Mouse (Mus musculus) ovary, postnatal 36 days (tissue): ENCODE data around the gene Gm20821.
"Not testable (repeated sequence)": the region's sequence is repeated elsewhere in the genome, so short reads cannot be mapped to it uniquely, and the experiment has no call there.

ENCODE experiments used
- DNase-seq: peaks from one replicate; pipeline ENCODE4 v3.0.0; 2022; ENCODE audit warnings: low spot score, mixed read lengths

Gm20821 gene

DNA sequence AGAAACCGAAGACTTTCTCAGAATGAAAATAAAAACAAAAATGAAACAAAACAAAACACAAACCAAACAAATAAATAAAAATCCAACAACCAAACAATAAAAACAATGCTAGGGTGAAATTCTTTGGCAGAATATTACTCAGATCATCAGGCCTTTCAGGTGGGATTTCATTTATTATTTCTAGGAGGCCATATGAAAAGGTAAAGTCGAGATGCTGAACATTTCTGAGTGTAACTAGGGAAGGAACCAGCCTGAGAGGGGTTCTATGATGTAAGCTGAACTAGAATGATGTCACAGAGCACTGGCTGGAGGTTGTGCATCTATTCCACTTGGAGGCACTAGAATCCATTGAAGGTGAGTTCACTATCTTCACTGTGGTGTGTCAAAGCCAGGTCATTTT, at the start of gene Gm20821:
Gene Gm20821, plus strand, starts transcription at position 301 of the 400 bp plus-strand sequence.
- DNase-seq = not testable (repeated sequence)
